Mouse (Mus musculus) urinary bladder, postnatal 10 days (tissue): Measurements from ENCODE around the gene Trim56.
"Not testable (repeated sequence)": the region's sequence is repeated elsewhere in the genome, so short reads cannot be mapped to it uniquely, and the experiment has no call there.

Experiments used
- DNase-seq: peaks from one replicate; pipeline ENCODE4 v3.0.0; 2022; ENCODE audit warnings: low spot score

Gene Trim56

GRCm38 (mm10) chr5:137115866-137116847 lies at the start of gene Trim56:
Gene Trim56, minus strand, starts transcription at chr5:137116209.
- DNase-seq: no peak

- DNase-seq: no peak
These were observed 45.8 kb upstream of the Trim56 start for GRCm38 (mm10) chr5:137161853-137162252.

DNA sequence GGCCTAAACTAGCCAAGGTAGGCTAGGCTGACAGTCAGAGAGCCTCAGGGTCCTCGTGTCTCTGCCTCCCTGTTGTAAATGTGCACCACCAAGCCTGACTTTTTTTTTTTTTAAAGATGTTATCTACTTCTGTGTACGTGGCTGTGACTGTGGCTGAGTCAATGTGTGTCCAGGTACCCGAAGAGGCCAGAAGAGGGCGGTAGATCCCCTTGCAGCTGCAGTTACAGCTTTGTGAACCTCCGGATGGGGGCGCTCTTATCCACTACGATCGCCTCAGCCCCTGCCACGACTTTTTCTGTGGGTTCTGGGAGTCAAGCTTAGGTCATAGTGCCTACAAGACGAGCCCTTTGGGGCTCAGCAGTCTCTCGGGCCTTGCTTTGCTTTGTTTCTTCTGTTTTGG lies 43.5 kb upstream of the Trim56 start:
- DNase-seq: no peak

GRCm38 (mm10) chr5:137153289-137153688 lies 37.3 kb upstream of the Trim56 start:
- no peak for DNase-seq

- DNase-seq: no peak
These were observed 36.6 kb upstream of the Trim56 start for GRCm38 (mm10) chr5:137152623-137153022.

DNA sequence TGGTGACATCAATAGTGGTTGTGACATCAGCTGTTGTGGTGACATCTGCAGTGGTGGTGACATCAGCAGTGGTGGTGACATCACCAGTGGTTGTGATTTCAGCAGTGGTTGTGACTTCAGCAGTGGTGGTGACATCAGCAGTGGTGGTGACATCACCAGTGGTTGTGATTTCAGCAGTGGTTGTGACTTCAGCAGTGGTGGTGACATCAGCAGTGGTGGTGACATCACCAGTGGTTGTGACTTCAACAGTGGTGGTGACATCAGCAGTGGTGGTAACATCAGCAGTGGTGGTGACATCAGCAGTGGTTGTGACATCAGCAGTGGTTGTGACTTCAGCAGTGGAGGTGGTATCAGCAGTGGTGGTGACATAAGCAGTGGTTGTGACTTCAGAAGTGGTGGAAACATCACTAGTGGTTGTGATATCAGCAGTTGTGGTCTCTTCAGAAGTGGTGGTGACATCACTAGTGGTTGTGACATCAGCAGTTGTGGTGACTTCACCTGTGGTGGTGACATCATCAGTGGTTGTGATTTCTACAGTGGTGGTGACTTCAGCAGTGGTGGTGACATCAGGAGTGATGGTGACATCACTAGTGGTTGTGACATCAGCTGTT lies 33.4 kb upstream of the Trim56 start, which contains the start of gene Muc3:
Gene Muc3, minus strand, starts transcription at position 51 of the 611 bp plus-strand sequence.
- DNase-seq: not testable (repeated sequence)

DNA sequence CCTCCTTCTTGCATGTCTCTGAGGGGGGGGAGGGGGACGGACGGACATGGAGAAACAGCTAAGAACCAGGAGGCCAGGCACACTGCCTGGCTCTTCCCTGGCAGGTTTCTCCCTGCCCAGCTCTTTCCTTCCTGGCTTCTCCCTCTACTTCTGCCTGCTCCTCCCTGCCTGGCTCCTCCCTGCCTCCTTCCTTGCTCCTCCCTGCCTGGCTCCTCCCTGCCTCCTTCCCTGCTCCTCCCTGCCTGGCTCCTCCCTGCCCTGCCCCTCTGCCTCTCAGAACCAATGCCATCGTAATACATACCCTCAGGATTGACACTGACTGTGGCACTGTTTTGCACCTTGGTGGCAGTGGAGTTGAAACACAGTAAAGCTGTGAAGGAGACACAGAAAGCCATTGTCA lies 24.8 kb upstream of the Trim56 start:
- no peak for DNase-seq

DNA sequence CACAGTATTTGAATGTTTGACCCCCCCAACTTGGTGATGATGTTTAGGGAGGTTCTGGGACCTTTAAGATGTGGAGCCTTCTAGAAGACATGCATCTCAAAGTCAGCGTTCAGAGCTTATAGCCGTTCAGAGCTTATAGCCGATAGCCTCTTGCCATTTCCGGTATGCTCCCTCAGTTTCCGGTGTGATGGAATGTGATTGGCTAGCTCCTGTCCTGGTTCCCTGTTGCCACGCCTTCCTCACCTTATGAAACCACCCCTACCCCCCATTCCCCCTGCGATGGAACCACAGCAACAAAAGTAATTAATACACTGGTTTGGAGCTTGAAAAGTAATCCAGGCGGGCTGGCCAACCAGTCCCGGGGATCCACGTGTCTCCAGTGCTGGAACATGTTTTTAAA lies 23.0 kb upstream of the Trim56 start:
- DNase-seq: no peak

DNA sequence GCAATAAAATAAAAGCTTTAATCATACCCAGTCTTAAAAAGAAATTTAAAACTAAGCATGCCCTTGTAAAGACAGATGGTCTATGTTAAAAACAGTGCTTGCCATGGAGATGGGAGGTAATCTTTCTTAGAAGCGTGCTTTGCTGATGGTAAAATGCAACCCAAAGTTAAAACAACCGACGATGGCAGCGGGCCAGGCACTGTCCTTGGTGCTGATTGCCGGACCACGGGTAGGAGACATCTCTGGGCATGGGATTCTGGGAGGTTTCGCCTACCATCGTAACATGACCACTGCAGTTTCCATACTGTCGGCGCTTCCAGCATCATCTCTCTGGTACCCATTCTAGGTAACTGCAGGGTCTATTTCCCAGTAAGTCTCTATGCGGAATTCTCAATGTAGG lies 18.9 kb upstream of the Trim56 start:
- DNase-seq: no peak

DNA sequence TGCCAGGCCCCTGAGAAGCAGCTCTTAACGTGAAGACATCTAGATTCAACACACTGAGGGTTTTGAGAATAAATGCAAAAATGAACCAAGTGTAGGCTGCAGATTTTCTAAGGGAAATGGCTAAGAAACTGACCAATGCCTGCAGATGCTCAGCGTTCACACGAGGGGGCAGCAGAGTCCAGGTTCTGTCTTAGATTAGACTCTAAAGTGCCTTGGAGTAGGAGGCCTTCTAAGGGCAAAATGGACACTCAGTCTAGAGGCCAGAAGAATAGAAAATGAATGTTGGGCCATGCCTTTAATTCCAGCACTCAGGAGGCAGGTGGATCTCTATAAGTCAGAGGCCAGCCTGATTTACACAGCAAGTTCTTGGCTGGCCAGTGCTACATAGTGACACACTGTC lies 15.5 kb upstream of the Trim56 start:
- DNase-seq: no peak

GRCm38 (mm10) chr5:137129281-137129680 lies 13.3 kb upstream of the Trim56 start:
- DNase-seq: no peak

DNA sequence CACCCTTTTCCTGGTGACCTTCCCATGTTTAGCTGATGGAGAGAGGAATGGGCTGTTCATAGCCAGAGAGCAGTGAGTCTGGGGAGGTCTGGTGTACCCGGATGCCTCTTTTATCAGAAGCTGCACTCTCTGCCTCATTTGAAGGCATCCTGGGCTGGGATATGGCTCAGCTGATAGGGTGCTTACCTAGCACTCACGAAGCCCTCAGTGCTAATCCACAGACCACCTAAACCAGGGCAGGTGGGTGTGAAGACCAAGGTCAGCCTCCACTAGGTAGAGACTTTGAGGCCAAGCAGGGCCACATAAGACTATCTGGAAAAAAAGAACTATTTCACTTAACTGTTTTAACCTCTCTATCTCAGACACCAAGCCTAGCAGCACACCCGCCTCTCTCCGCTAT lies 7.5 kb upstream of the Trim56 start:
- no peak for DNase-seq

DNA sequence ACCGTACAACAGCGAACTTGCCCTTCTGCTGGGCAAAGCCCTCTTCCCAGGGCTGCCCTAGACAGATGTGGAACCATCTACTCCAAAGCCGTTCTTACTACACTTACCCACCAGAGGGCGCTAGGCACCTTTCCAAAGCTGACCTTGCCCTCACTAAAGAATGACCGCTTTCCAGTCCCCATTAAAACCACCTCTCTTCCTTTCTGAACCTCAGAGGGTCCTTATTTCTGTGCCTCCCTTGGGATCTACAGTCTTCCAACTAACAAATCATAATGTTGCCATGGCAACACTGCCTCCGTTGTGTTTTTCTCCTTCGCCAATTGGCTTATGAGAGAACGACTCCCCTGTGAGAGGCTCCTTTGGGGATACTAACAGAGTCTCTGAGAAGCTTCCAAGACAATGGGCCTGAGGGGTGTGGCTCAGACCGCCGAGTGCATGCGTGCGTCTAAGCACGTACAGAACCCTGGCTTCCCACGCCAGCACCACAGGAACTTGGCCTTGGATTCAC lies 6.7 kb upstream of the Trim56 start:
- no peak for DNase-seq

DNA sequence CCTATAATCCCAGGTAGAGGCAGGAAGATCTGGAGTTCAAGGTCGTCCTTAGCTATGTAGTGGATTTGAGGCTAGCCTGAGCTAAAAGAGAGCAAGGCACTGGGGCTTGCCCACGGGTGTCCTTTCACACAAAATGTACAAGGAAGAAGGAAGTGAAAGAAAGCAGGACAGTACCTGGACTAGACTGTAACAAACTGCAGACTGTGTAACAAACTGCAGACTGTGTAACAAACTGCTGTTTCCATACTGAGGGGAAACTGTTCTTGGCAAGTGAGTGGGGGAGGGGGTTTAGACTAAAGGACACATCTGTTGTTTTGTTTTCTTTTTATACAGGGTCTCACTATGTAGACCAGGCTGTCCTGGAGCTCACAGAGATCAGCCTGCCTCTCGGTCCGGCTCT lies 5.3 kb upstream of the Trim56 start:
- DNase-seq: no peak

DNA sequence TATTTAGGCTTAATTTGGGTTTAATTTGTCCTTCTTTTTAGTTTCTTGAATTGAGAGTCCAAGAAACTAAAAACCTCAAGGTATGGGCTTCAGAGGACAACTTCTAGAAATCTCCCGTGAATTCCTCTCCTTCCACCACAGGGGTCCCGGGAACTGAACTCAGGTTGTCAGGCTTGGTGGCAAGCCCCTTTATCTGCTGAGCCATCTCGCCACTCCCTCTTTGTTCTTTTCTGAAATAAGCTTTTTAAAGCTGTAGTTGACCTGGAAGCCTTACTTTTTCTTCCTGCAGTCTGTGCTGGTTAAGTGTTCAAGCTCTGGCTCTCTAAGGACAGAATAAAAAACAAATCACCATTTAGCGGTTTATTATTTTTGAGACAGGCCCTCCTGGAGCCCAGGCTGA lies 2.9 kb upstream of the Trim56 start:
- no peak for DNase-seq

DNA sequence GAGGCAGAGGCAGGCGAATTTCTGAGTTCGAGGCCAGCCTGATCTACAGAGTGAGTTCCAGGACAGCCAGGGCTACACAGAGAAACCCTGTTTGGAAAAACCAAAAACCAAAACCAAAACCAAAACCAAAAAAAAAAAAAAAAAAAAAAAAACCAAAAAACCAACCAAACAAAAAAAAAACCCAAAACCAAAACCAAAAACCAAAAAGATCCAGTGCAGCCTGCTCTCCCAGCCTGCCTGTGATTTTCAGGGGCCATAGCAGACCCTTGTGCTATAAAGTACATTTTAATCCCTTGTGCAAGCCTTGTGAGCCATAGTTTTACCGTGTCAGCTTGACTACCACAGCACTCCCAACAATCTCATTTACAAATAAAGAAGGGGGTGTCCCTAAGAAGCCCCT lies 2.0 kb upstream of the Trim56 start:
- not testable (repeated sequence) for DNase-seq

GRCm38 (mm10) chr5:137116987-137117386 lies 978 bp upstream of the Trim56 start:
- DNase-seq: no peak

DNA sequence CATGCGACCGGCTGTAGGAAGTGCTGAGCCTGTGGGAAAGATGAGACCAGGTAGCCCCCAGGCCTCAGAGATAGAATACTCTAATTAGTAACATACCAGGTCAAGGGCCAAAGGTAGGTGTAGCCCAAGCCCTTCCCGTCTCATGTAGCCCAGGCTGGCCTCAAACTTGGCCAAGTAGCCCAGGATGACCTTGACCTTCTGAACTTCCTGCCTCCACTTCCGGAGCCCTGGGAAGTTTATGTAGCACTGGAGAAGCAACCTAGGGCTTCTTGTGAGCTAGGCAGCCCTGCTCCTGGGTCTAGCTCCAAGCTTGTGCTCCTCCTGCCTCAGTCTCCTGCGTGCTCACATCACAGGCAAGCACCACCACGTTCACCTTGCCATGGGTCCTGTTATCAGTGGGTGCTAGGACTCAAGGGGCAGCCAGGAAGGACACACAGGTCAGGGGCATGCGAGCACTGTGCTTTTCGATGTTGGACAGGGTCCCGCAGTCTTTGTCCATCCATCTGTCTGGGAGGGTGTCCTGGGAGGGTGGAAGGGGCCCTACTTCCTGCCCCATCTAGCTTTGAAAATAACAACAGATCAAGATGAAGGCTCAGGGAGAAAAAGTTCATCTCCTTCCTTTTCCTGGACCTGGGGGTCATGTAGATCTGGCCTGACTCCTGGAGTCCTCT lies 983 bp downstream of the Trim56 start:
- no peak for DNase-seq

- DNase-seq: no peak
These were observed 4.2 kb downstream of the Trim56 start for GRCm38 (mm10) chr5:137111542-137112408.

DNA sequence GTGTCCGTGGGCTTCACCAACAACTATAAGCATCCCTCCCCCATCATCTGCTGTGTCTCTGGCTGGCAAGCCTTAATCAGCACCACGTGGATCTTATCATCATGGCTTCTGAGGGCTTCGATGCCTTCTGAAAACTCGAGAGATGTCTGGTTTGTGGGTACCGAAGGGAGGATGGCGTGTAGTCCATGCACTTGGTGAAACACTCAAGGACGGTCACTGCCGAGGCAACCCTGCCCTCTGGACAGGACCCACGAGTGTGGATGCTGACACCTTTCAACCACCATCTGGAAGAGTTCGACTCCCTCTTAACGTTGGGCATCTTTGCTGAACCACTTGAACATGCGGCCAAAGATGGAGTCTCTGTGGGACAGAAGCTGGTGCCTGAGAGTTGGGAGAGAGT lies 5.1 kb downstream of the Trim56 start:
- no peak for DNase-seq

GRCm38 (mm10) chr5:137109941-137110593 lies 5.9 kb downstream of the Trim56 start:
- DNase-seq: no peak
